Mouse (Mus musculus) MEL (cell line): ENCODE data around the gene Elovl3. TPM values are rescaled to one million over a fixed set of nuclear protein-coding genes. Genes with fewer than 3 reads are reported as not detected.
A peak's percentile ranks its signal among the peaks of the same experiment; 100 is the strongest.

ENCODE experiments used
- DNase-seq: peaks from one replicate; pipeline ENCODE4 v3.0.0; 2011; ENCODE audit warnings: low read depth, low spot score
- H3K27ac ChIP-seq: 2 replicates; pipeline ENCODE4 v1.5.1; 2012; ENCODE audit warnings: low read depth, mild to moderate bottlenecking, control low read depth, low read length, moderate library complexity; ENCODE audit not compliant: control insufficient read depth
- H3K27me3 ChIP-seq, 2 experiments: fragments of 150-350 bp in 1 of 2; sonication (generic) in 1 of 2; 2 replicates each; pipeline ENCODE4 v1.6.1; 2012; ENCODE audit warnings: low read length in 2 of 2, mild to moderate bottlenecking in 2 of 2, improper control_type of control experiment in 1 of 2, moderate library complexity in 1 of 2; ENCODE audit not compliant: insufficient read depth in 2 of 2, control insufficient read depth in 1 of 2
- H3K36me3 ChIP-seq, 2 experiments: 2 replicates each; pipeline ENCODE4 v1.6.1; 2012 to 2014; ENCODE audit warnings: low read length in 2 of 2, improper control_type of control experiment in 1 of 2, inconsistent platforms in 1 of 2, mild to moderate bottlenecking in 1 of 2; ENCODE audit not compliant: insufficient read depth in 2 of 2, control insufficient read depth in 1 of 2
- H3K4me1 ChIP-seq, 2 experiments: fragments of 150-350 bp in 1 of 2; sonication (generic) in 1 of 2; 2 replicates each; pipeline ENCODE4 v1.6.1; 2012; ENCODE audit warnings: low read length in 2 of 2, improper control_type of control experiment in 1 of 2, mild to moderate bottlenecking in 1 of 2; ENCODE audit not compliant: insufficient read depth in 2 of 2, control insufficient read depth in 1 of 2
- H3K4me3 ChIP-seq, 2 experiments: fragments of 150-350 bp in 1 of 2; sonication (generic) in 1 of 2; 2 replicates each; pipeline ENCODE4 v1.5.1; 2012; ENCODE audit warnings: low read depth in 2 of 2, low read length in 2 of 2, mild to moderate bottlenecking in 2 of 2, moderate library complexity in 2 of 2, control low read depth in 1 of 2, improper control_type of control experiment in 1 of 2; ENCODE audit not compliant: control insufficient read depth in 1 of 2, insufficient read depth in 1 of 2
- H3K79me2 ChIP-seq: 2 replicates; pipeline ENCODE4 v1.6.1; 2012; ENCODE audit warnings: mild to moderate bottlenecking, low read length, moderate library complexity; ENCODE audit not compliant: control insufficient read depth, poor library complexity, insufficient read depth
- H3K9ac ChIP-seq: 2 replicates; pipeline ENCODE4 v1.6.1; 2012; ENCODE audit warnings: low read depth, mild to moderate bottlenecking, control low read depth, low read length, moderate library complexity; ENCODE audit not compliant: control insufficient read depth, poor library complexity, severe bottlenecking
- H3K9me3 ChIP-seq: fragments of 150-350 bp; sonication (generic); replicated peaks from 2 replicates; pipeline ENCODE4 v1.6.1; 2012; ENCODE audit warnings: mild to moderate bottlenecking, low read length, improper control_type of control experiment, moderate library complexity; ENCODE audit not compliant: insufficient read depth
- BHLHE40 ChIP-seq: IDR thresholded peaks from 2 replicates; pipeline ENCODE4 v1.6.1; 2012; ENCODE audit warnings: low read depth, mild to moderate bottlenecking, inconsistent platforms, low read length, improper control_type of control experiment, borderline replicate concordance
- CHD1 ChIP-seq: IDR thresholded peaks from 2 replicates; pipeline ENCODE4 v1.6.1; 2012; ENCODE audit warnings: low read depth, mild to moderate bottlenecking, inconsistent platforms, low read length, improper control_type of control experiment
- CHD2 ChIP-seq: IDR thresholded peaks from 2 replicates; pipeline ENCODE4 v1.6.1; 2011; ENCODE audit warnings: low read length, improper control_type of control experiment
- CTCF ChIP-seq, 3 experiments: IDR thresholded peaks in 2 of 3; conservative IDR thresholded peaks in 1 of 3; 2 replicates each; pipeline ENCODE4 v1.5.1; 2011 to 2012; ENCODE audit warnings: low read length in 3 of 3, low read depth in 2 of 3, mild to moderate bottlenecking in 2 of 3, improper control_type of control experiment in 1 of 3, inconsistent platforms in 1 of 3, mixed read lengths in 1 of 3, moderate library complexity in 1 of 3; ENCODE audit not compliant: control insufficient read depth in 1 of 3, insufficient read depth in 1 of 3, poor library complexity in 1 of 3, severe bottlenecking in 1 of 3
- E2F4 ChIP-seq: IDR thresholded peaks from 2 replicates; pipeline ENCODE4 v1.6.1; 2011; ENCODE audit warnings: low read depth, low read length, improper control_type of control experiment, borderline replicate concordance
- EP300 ChIP-seq, 2 experiments: IDR thresholded peaks; 2 replicates each; pipeline ENCODE4 v1.6.1; 2011; ENCODE audit warnings: improper control_type of control experiment in 2 of 2, low read length in 2 of 2, low read depth in 1 of 2, mild to moderate bottlenecking in 1 of 2
- HCFC1 ChIP-seq: IDR thresholded peaks from 2 replicates; pipeline ENCODE4 v1.6.1; 2012; ENCODE audit warnings: low read depth, mild to moderate bottlenecking, inconsistent platforms, low read length, improper control_type of control experiment, moderate library complexity
- JUND ChIP-seq: IDR thresholded peaks from 2 replicates; pipeline ENCODE4 v1.6.1; 2011; ENCODE audit warnings: low read depth, mild to moderate bottlenecking, improper control_type of control experiment, low read length
- KAT2A ChIP-seq: conservative IDR thresholded peaks from 2 replicates; pipeline ENCODE4 v1.6.1; 2012; ENCODE audit warnings: low read depth, low read length, improper control_type of control experiment, inconsistent platforms
- MEF2A ChIP-seq: IDR thresholded peaks from 2 replicates; pipeline ENCODE4 v1.6.1; 2014; ENCODE audit warnings: low read depth, mild to moderate bottlenecking, inconsistent platforms, low read length, improper control_type of control experiment; ENCODE audit not compliant: poor library complexity, insufficient replicate concordance, severe bottlenecking; ENCODE audit errors: extremely low read depth
- MYB ChIP-seq: IDR thresholded peaks from 2 replicates; pipeline ENCODE4 v1.6.1; 2011; ENCODE audit warnings: mild to moderate bottlenecking, low read depth, low read length, improper control_type of control experiment
- MYC ChIP-seq: IDR thresholded peaks from 2 replicates; pipeline ENCODE4 v1.6.1; 2011; ENCODE audit warnings: low read depth, mild to moderate bottlenecking, low read length, improper control_type of control experiment, moderate library complexity
- NRF1 ChIP-seq: IDR thresholded peaks from 2 replicates; pipeline ENCODE4 v1.6.1; 2014; ENCODE audit warnings: low read depth, mild to moderate bottlenecking, inconsistent platforms, low read length, improper control_type of control experiment, moderate library complexity; ENCODE audit not compliant: poor library complexity, insufficient read depth, severe bottlenecking
- POLR2AphosphoS2 ChIP-seq: IDR thresholded peaks from 2 replicates; pipeline ENCODE4 v1.6.1; 2011; ENCODE audit warnings: low read length, improper control_type of control experiment
- POLR2AphosphoS5 ChIP-seq: IDR thresholded peaks from 2 replicates; pipeline ENCODE4 v1.6.1; 2012; ENCODE audit warnings: low read depth, borderline replicate concordance, mild to moderate bottlenecking, inconsistent platforms, low read length, moderate library complexity, mixed read lengths
- RAD21 ChIP-seq: IDR thresholded peaks from 2 replicates; pipeline ENCODE4 v1.6.1; 2011; ENCODE audit warnings: mild to moderate bottlenecking, low read depth, low read length, improper control_type of control experiment
- SIN3A ChIP-seq: IDR thresholded peaks from 2 replicates; pipeline ENCODE4 v1.6.1; 2012; ENCODE audit warnings: low read length, improper control_type of control experiment, inconsistent platforms
- TAL1 ChIP-seq: IDR thresholded peaks from 2 replicates; pipeline ENCODE4 v1.6.1; 2012; ENCODE audit warnings: mild to moderate bottlenecking, inconsistent platforms, low read length, moderate library complexity, mixed read lengths
- UBTF ChIP-seq: IDR thresholded peaks from 2 replicates; pipeline ENCODE4 v1.6.1; 2012; ENCODE audit warnings: low read depth, mild to moderate bottlenecking, inconsistent platforms, low read length, improper control_type of control experiment, moderate library complexity, borderline replicate concordance; ENCODE audit not compliant: insufficient read depth
- USF1 ChIP-seq: IDR thresholded peaks from 2 replicates; pipeline ENCODE4 v1.6.1; 2014; ENCODE audit warnings: low read depth, mild to moderate bottlenecking, inconsistent platforms, low read length, improper control_type of control experiment, moderate library complexity
- ZKSCAN1 ChIP-seq: IDR thresholded peaks from 2 replicates; pipeline ENCODE4 v1.6.1; 2012; ENCODE audit warnings: low read depth, mild to moderate bottlenecking, inconsistent platforms, low read length, improper control_type of control experiment, moderate library complexity
- ZMIZ1 ChIP-seq: IDR thresholded peaks from 2 replicates; pipeline ENCODE4 v1.6.1; 2012; ENCODE audit warnings: low read depth, mild to moderate bottlenecking, inconsistent platforms, low read length, improper control_type of control experiment, moderate library complexity
- polyA plus RNA-seq, 2 experiments: library from polyadenylated mRNA; stranded (reverse) in 1 of 2; unstranded in 1 of 2; fragments of >175 nt in 1 of 2; fragments of >200 nt in 1 of 2; gene quantifications; 2 replicates each; pipeline versions ENCODE4 v1.2.1 to v1.2.4; 2012; ENCODE audit warnings: low replicate concordance in 2 of 2, low read depth in 1 of 2; ENCODE audit not compliant: insufficient read length in 2 of 2, insufficient read depth in 1 of 2, missing spikeins in 1 of 2
- total RNA-seq: library from RNA; depleted of rRNA; stranded (reverse); fragments of 300-350 nt; gene quantifications from 2 replicates; pipeline ENCODE4 v1.2.3, GENCODE M21; 2012

Elovl3 gene
- total and polyA plus RNA-seq, 3 experiments: 1.2 to 2.3 TPM; not detected in 1

- TF ChIP-seq HCFC1 (peak; percentile 90), BHLHE40 (no peak), CHD1 (no peak), SIN3A (peak; percentile 96), POLR2AphosphoS5 (no peak), POLR2AphosphoS2 (peak; percentile 74; the same call in 1 of the 2 replicates), JUND (peak; percentile 65; the same call in 1 of the 2 replicates), KAT2A (peak; percentile 83), TAL1 (no peak), MYC (no peak; the same call in 1 of the 2 replicates), UBTF (no peak), MEF2A (no peak), RAD21 (no peak), CTCF (IDR thresholded peaks at IDR 0.05 in 2 of 3, conservative IDR thresholded peaks at IDR 0.05 in 1 of 3; ENCODE audit: control insufficient read depth in 1 of 3, insufficient read depth in 1 of 3, low read depth in 2 of 3, low read length in 3 of 3, poor library complexity in 1 of 3, severe bottlenecking in 1 of 3) (no peak), CHD2 (peak; percentile 95), ZMIZ1 (peak; percentile 76), ZKSCAN1 (no peak)
These were observed 20.6 kb downstream of the Elovl3 start, which contains the start of gene Gbf1 (continued) for GRCm38 (mm10) chr19:46152127-46152803.

GRCm38 (mm10) chr19:46165950-46166349 is 34.3 kb downstream of the Elovl3 start:
- Histone ChIP-seq H3K27ac (no peak overlapping the region), H3K36me3 (peaks cover 0 to 21% of the 10 kb centered on the region in 2 experiments; a peak in 2 of 4 replicates)
- TF ChIP-seq HCFC1 (no peak), NRF1 (no peak), E2F4 (no peak), MYB (no peak), ZMIZ1 (no peak), EP300 (IDR thresholded peaks at IDR 0.05; ENCODE audit: low read depth in 1 of 2, low read length in 2 of 2) (no peak), USF1 (no peak), TAL1 (no peak)
- TF ChIP-seq, all 39 proteins: peak for 0
- Histone ChIP-seq H3K4me1 (no peaks in the 10 kb centered on the region; a peak in 1 of 4 replicates), H3K9ac (no peak overlapping the region), H3K27me3 (no peaks in the 10 kb centered on the region), H3K79me2 (peaks cover under 1% of the 10 kb centered on the region; the same call in 1 of the 2 replicates), H3K4me3 (no peak overlapping the region), H3K9me3 (no peaks in the 10 kb centered on the region)
- DNase-seq: no peak
